Mouse (Mus musculus): ENCODE results near the gene Abl1.

Gene Abl1

GRCm38 (mm10) chr2:31688074-31688925 lies at the start of gene Abl1:
TSS of gene Abl1 (plus strand) at chr2:31688376.
- in situ Hi-C loops (cut with MboI, MseI) = no loop called here

GRCm38 (mm10) chr2:31638581-31639465 lies 49.4 kb upstream of the Abl1 start:
- in situ Hi-C loops (cut with MboI, MseI) = no loop called here

- in situ Hi-C loops (cut with MboI, MseI) = no loop called here
These were observed 48.8 kb upstream of the Abl1 start for GRCm38 (mm10) chr2:31639466-31639760.

- in situ Hi-C loops (cut with MboI, MseI) = no loop called here
These were observed 48.1 kb upstream of the Abl1 start, which contains the start of gene Prdm12 for GRCm38 (mm10) chr2:31639901-31640608. TSS of gene Prdm12 (plus strand) at chr2:31640037.

DNA sequence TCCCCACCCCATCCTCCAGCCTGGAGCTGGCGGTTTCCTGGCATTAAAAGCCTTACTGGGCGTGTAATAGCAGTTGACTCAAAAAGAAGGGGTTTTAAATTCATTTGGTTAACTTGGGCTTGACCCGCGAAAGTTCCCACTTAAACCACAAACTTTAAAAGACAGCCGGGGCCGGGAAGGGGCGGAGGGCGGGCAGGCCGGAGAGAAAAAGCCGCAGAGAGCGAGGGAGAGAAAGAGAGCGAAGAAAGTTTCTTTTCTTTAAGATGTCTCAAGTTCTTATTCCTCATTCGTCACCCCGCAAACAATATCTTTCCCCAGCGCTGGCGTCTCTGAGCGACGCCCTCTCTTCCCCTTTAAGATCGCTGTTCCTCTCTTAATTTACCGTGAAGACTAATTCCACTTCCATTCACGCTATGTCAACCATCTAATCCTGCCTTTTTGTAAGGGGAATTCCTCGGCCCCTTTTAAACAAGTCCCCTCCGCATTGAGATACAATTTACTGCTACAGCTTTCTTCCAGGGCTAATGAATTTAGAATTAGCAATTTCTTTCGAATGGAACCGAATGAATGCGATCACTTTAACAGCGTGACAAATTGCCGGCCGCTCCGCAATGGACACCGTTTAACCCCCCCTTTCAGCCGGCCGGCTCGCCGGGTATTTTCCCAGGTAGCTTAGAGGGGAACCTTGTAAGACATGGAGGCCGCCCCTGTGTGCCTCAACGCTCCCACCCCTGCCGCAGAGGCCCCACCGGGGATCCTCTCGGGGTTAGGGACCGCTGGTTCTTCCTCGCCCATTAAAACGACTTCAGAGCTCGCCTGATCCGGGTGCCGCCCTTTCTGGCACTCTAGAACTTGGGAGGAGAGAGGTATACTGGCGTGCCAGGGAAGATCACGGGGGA lies 47.3 kb upstream of the Abl1 start:
- in situ Hi-C loops (cut with MboI, MseI) = no loop called here

- in situ Hi-C loops (cut with MboI, MseI) = no loop called here
These were observed 46.7 kb upstream of the Abl1 start for GRCm38 (mm10) chr2:31641508-31641830.

DNA sequence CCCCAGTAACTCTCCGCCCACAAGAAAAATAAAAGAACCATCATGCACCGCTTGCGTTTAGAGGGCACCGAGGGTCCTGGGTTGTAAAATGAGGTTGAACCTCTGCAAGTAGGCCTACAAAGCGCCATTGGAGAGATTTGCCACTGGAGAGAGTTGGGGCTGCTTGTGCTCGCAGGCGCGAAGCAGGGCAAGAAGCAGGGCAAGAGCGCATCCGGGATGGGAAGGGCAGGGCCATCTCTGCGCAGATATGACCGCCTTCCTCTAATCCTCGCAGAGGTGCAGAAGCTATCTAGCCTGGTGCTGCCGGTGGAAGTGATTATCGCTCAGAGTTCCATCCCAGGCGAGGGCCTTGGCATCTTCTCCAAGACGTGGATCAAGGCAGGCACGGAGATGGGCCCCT lies 46.2 kb upstream of the Abl1 start:
- in situ Hi-C loops (cut with MboI, MseI) = no loop called here

DNA sequence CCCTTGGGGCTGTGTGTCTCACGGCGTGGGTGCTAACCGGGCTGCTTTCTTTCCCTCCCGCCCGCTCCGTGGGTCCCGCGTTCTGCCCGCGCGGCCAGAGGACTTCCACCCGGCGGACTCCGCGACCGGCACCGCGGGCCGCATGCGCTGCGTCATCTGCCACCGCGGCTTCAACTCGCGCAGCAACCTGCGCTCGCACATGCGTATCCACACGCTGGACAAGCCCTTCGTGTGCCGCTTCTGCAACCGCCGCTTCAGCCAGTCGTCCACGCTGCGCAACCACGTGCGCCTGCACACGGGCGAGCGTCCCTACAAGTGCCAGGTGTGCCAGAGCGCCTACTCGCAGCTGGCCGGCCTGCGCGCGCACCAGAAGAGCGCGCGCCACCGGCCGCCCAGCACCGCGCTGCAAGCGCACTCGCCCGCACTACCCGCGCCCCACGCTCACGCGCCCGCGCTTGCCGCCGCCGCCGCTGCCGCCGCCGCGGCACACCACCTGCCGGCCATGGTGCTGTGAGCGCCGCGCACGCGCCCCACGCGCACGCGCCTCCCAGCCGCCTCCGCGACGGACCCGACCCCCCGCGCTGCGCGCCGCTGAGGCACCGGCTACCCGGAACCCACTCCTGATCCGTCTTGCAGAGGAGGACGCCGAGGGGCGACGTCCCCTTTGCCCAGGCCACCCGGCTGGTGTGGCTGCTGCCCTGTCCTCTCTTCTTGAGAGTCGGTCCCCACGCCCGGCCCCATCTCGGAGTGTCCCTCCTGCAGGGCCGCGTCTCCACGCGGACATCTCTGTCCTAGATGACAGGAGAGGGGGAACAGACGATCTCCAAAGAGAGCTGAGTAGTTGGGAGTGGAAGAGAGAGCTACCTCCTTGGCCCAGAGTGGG lies 34.0 kb upstream of the Abl1 start:
- in situ Hi-C loops (cut with MboI, MseI) = loop anchor here (5.0 kb wide), 1 partner anchor 172 kb away; no protein-coding TSS in a partner anchor

DNA sequence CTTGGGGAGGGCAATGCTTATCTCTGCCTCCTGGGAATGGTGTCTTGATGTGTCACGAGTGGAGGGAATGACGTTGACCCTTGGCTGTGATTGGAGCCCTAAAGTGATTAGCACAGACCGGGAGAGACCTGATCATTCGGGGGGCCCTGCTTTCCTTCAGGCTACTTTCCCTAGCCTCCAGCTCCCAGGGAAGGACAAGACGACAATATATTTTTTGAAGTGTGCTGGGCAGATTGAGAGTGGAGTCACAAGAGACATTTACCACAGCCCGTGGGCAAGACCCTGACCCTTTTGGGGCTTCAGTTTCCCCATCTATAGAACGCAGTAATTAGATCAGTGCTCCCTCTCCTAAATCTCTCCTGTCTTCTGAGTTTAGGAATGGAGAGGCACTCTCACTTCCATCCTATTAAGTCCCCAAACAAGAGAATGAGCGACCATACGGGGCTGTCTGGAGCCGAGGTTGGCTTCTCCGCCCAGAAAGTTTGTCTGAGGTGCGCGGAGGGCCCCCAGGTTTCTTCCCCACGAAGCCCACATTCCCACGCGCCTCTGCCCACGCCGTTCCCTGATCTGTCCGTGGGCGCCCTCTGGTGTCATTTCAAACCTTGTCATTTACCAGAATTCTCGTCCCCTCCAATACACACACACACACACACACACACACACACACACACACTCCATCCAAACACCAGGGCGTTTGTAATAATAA lies 33.2 kb upstream of the Abl1 start:
- in situ Hi-C loops (cut with MboI, MseI) = loop anchor here (5.0 kb wide), 1 partner anchor 173 kb away; no protein-coding TSS in a partner anchor

DNA sequence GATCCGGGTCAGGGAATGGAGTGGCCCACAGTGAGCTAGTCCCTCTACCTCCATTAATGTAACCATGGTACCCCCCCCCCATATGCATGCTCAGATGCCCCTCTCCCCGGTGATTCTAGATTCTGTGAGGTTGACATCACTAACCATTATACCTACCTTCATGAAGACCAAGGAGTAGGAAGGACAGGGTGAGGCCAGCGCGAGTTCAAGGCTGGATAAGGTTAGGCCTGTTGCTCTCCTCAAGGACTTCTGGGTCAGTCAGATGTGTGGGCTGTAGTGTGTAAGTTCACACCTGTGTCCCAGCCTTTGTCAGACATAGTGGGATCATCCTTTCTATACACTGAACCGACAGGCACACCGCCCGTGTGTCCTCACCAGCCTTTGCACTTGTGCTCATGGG lies 31.8 kb upstream of the Abl1 start:
- in situ Hi-C loops (cut with MboI, MseI) = no loop called here

- in situ Hi-C loops (cut with MboI, MseI) = no loop called here
These were observed 25.0 kb upstream of the Abl1 start for GRCm38 (mm10) chr2:31662939-31663803.

DNA sequence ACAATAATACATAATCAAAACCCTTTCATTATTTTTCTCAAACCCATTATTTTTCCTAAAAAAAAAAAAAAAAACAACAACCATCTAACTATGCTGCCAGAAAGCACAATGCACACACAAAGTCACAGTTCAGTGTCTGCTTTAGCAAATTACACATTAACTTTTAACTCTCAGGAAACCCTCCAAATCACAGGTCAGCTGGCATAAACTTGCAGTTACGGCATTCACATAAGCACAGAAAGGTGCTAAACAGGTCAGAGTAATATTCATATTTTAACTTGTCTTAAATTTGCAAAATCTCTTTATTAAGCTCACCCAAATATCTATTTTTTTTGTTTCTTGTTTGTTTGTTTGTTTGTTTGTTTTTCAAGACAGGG lies 24.4 kb upstream of the Abl1 start:
- in situ Hi-C loops (cut with MboI, MseI) = no loop called here

DNA sequence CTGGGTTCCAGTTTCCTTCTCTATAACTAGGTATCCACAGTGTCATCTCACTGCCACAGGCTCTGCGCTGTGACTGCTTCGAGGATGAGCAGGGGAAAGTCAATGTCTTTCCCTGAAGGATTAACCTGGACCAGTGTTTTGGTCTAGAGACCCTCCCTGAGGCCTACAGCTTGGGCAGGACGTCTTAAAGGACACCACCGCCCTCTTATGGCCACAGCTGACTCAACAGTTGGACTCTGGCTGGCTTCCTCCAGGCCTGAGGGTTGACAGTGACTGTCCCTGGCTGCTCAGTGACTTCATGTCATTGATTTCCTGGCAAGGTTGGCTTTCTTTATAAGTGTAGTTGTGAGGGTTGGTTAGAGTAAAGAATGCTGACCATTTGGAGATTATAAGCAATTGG lies 20.8 kb upstream of the Abl1 start:
- in situ Hi-C loops (cut with MboI, MseI) = no loop called here

DNA sequence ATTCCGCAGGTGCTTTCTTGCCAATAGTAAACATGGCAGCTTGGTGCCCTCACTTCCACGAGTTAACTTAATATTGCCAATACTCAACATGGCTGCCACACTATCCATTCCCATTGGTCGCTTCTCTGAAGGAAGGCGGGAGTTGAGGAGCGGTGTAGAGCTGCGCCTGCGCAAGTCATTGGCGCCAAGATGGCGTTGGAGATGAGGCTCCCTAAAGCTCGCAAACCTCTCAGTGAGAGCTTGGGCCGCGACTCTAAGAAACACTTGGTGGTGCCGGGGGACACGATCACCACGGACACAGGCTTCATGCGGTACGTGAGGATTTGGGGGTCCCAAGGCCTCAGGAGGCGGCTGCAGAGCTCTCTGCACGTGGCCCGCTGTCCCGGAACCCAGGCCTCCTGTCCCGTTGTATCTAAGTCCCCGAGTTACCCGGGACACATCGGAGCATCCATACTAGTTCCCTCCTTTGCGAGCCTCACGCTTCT lies 17.6 kb upstream of the Abl1 start, which contains the start of gene Exosc2:
Gene Exosc2, plus strand, starts transcription at position 165 of the 485 bp plus-strand sequence.
- in situ Hi-C loops (cut with MboI, MseI) = loop anchor here (10.0 kb wide), 1 partner anchor 1794 kb away; the partner anchor contains the start of gene Zbtb43

- in situ Hi-C loops (cut with MboI, MseI) = loop anchor here (10.0 kb wide), 1 partner anchor 1786 kb away; the partner anchor contains the start of gene Zbtb43
These were observed 9.5 kb upstream of the Abl1 start for GRCm38 (mm10) chr2:31678641-31679040.

- in situ Hi-C loops (cut with MboI, MseI) = loop anchor here (5.0 kb wide), 1 partner anchor 101 kb away; no protein-coding TSS in a partner anchor
These were observed 7.0 kb upstream of the Abl1 start for GRCm38 (mm10) chr2:31681051-31681707.

DNA sequence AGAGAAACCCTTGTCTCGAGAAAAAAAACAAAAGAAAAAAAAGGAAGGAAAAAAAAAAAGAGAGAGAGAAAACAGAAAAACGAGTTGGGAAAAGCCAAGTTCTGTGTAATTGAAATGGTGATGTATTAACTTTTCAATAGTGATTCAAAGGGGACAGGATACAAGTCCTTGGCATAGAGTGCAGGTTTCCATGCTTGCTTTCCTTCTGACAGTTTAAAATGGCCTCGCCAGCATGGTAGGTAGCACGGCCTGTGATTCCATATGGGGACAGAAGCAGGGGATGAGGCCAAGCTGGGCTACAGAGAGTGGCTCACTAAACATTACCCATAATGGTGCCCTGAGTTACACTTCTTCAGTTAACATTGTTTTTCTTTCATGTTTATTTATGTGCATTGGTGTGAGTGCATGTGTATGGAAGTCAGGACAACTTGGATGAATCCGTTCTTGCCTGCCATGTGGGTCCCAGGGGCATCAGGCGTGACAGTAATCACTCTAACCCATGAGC lies 6.4 kb upstream of the Abl1 start:
- in situ Hi-C loops (cut with MboI, MseI) = loop anchor here (5.0 kb wide), 1 partner anchor 101 kb away; no protein-coding TSS in a partner anchor

All from T-helper 2 cell (primary cell).